Mouse (Mus musculus) forebrain, embryonic 10.5 days (tissue): ENCODE results near the gene Elobl. TPM values are rescaled to one million over a fixed set of nuclear protein-coding genes. Genes with fewer than 3 reads are reported as not detected.

Experiments
- polyA plus RNA-seq: library from polyadenylated mRNA; unstranded; fragments of >200 nt; fragmentation: Nextera tagmentation; extraction: Ambion mirVana; gene quantifications from 2 replicates; pipeline ENCODE4 v1.2.1, GENCODE M21; 2016

The Elobl gene
- polyA plus RNA-seq, 1 experiment from 2014 or later: not detected

Other genes starting within 250 kb of the Elobl start
- gene Msi2, start 248.4 kb downstream of the Elobl start, polyA plus RNA-seq: 19.2 and 20.4 TPM in 2 replicates
- 16.6 and 19.2 TPM in 2 replicates for gene Akap1, start 102.3 kb downstream of the Elobl start, polyA plus RNA-seq
- 72.7 and 76.2 TPM in 2 replicates for gene Scpep1, start 11.5 kb downstream of the Elobl start, polyA plus RNA-seq
- gene Coil, start 3.3 kb upstream of the Elobl start, polyA plus RNA-seq: 29.4 TPM in 2 replicates
- gene Trim25, start 32.4 kb upstream of the Elobl start, polyA plus RNA-seq: 2.1 and 2.5 TPM in 2 replicates
- gene Dgke, start 99.9 kb upstream of the Elobl start, polyA plus RNA-seq: 4.3 and 4.8 TPM in 2 replicates
- gene Gm525, start 106.9 kb upstream of the Elobl start, polyA plus RNA-seq: not detected in 2 replicates